Mouse (Mus musculus) CH12.LX (cell line): ENCODE measurements at regions not wholly inside any gene's neighbourhood (a gene's known extent, or its start where the extent isn't known, plus 50 kb on each side); places are given as distances from the start of the nearest gene placed in this dataset.

Experiments
- CTCF ChIP-seq, 2 experiments: IDR thresholded peaks in 1 of 2; conservative IDR thresholded peaks in 1 of 2; 2 replicates each; pipeline ENCODE4 v1.5.1; 2011 to 2012; ENCODE audit warnings: low read depth in 2 of 2, low read length in 2 of 2, improper control_type of control experiment in 1 of 2, inconsistent platforms in 1 of 2, mild to moderate bottlenecking in 1 of 2, moderate library complexity in 1 of 2
- HCFC1 ChIP-seq: IDR thresholded peaks from 2 replicates; pipeline ENCODE4 v1.6.1; 2012; ENCODE audit warnings: low read depth, mild to moderate bottlenecking, inconsistent platforms, low read length, improper control_type of control experiment
- MAX ChIP-seq: IDR thresholded peaks from 2 replicates; pipeline ENCODE4 v1.6.1; 2011; ENCODE audit warnings: low read length, improper control_type of control experiment
- MEF2A ChIP-seq: IDR thresholded peaks from 2 replicates; pipeline ENCODE4 v1.6.1; 2014; ENCODE audit warnings: low read depth, mild to moderate bottlenecking, inconsistent platforms, low read length, improper control_type of control experiment, borderline replicate concordance
- MXI1 ChIP-seq: IDR thresholded peaks from 2 replicates; pipeline ENCODE4 v1.6.1; 2011; ENCODE audit warnings: mild to moderate bottlenecking, low read depth, low read length, improper control_type of control experiment
- NELFE ChIP-seq: IDR thresholded peaks from 2 replicates; pipeline ENCODE4 v1.6.1; 2011; ENCODE audit warnings: low read depth, low read length, improper control_type of control experiment
- POLR2A ChIP-seq: IDR thresholded peaks from 2 replicates; pipeline ENCODE4 v1.6.1; 2011; ENCODE audit warnings: low read depth, mild to moderate bottlenecking, improper control_type of control experiment, low read length
- TCF12 ChIP-seq: IDR thresholded peaks from 2 replicates; pipeline ENCODE4 v1.6.1; 2014; ENCODE audit warnings: low read depth, mild to moderate bottlenecking, inconsistent platforms, low read length, improper control_type of control experiment
- USF2 ChIP-seq: conservative IDR thresholded peaks from 2 replicates; pipeline ENCODE4 v1.6.1; 2011; ENCODE audit warnings: low read depth, low read length, improper control_type of control experiment
- ZKSCAN1 ChIP-seq: IDR thresholded peaks from 2 replicates; pipeline ENCODE4 v1.6.1; 2012; ENCODE audit warnings: low read depth, inconsistent platforms, low read length, improper control_type of control experiment, borderline replicate concordance

DNA sequence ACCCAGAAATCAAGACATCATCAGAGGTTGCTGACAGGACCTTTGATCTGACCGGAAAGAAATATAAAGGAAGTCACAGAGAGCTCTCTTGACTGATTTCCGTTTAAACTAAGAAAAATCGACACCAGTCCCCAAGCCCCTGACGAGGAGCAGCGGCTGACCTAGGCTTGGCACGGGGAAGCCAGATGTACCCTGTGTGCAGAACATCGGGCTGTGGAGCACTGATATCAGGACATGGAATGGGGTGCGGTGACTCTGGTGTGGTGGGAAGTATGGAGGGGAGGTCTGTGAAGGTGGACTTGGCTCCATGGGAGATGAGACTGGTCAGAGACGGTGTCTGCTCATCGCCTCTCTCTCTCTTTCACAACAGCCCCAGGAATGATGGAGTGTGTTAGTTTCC is 539.0 kb upstream of the Tbx3 start:
- TF ChIP-seq HCFC1 = no peak
- no peak for TF ChIP-seq TCF12
- TF ChIP-seq POLR2A = no peak
- TF ChIP-seq MXI1 = no peak
- no peak for TF ChIP-seq NELFE
- no peak for TF ChIP-seq CTCF (conservative IDR thresholded peaks at IDR 0.05 in 1 of 2, IDR thresholded peaks at IDR 0.05 in 1 of 2; ENCODE audit: low read depth in 2 of 2, low read length in 2 of 2)
- no peak for TF ChIP-seq MEF2A
- no peak for TF ChIP-seq MAX
- no peak for TF ChIP-seq USF2
- no peak for TF ChIP-seq ZKSCAN1
